Mouse (Mus musculus) central nervous system, embryonic 18 days (tissue): ENCODE results near the gene Dhrs7c. TPM values are rescaled to one million over a fixed set of nuclear protein-coding genes. Genes with fewer than 3 reads are reported as not detected.

Experiments used
- polyA plus RNA-seq: library from polyadenylated mRNA; depleted of rRNA; stranded (reverse); fragments of >200 nt; gene quantifications from 2 replicates; pipeline ENCODE4 v1.2.3, GENCODE M21; 2012; rRNA removed

Dhrs7c gene
- polyA plus RNA-seq, result 0.09 and 3.0 TPM in 2 replicates

DNA sequence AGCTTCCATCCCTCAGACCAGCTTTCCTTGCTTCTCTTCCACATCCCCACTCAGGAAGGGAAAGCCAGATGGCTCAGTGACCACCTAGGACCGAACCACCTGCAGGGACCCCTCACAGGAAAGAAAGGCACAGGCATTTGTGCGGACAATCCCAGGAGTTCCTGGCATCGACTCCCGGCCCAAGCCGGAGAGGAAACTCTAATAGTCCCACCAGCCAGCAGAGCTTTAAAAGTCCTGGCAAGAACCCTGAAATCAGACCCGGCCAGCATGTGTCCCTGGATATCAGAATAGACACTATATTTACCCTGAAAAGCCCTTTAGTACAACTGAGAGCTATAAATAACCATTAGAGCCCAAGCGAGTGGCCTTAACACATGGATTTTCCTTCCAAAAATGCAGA lies at the start of gene Dhrs7c:
Gene Dhrs7c (plus strand): TSS at position 257 of the 400 bp plus-strand sequence.

DNA sequence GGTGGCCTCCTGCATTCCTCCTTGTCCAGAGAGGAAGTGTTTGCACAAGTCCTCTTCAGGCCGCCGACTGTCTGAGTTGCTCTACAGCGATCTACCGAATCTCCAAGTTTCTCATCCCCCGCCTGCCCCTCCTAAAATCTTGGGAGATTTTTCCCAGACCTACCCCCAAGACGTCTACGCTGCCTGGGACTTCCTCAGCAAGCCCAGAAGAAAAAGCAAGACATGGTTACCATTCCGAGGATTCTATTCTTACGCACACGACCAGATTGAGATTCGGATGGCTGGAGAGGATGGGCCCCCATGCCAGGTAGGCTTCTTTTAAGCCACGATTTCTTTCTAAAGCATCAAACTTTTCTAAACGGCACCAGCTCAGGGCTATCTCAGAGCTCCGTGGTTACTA lies 26.9 kb upstream of the Dhrs7c start, which contains the start of gene Glp2r:
Gene Glp2r (minus strand): TSS at position 101 of the 400 bp plus-strand sequence.

GRCm38 (mm10) chr11:67774379-67774778 lies 23.6 kb upstream of the Dhrs7c start, which contains the start of gene Gsg1l2:
Gene Gsg1l2 (plus strand): TSS chr11:67774608.

Other genes starting within 250 kb of the Dhrs7c start
- 0.87 and 0.94 TPM in 2 replicates for gene Rcvrn, start 102.9 kb upstream of the Dhrs7c start, polyA plus RNA-seq
- gene Glp2r, start 27.0 kb upstream of the Dhrs7c start, polyA plus RNA-seq, result 0.04 TPM in 2 replicates
- gene Gsg1l2, start 23.6 kb upstream of the Dhrs7c start, polyA plus RNA-seq, result 0.05 TPM in 1 of 2 replicates, not detected in the other
- gene Usp43, start 124.0 kb downstream of the Dhrs7c start, polyA plus RNA-seq, result 7.9 and 9.5 TPM in 2 replicates
- gene Cfap52, start 167.5 kb downstream of the Dhrs7c start, polyA plus RNA-seq, result 1.8 and 2.8 TPM in 2 replicates
- gene Stx8, start 168.0 kb downstream of the Dhrs7c start, polyA plus RNA-seq, result 27.2 and 28.7 TPM in 2 replicates